Comparison of ENCODE assay signal across 9 mouse cellular contexts in the genomic region with DNA sequence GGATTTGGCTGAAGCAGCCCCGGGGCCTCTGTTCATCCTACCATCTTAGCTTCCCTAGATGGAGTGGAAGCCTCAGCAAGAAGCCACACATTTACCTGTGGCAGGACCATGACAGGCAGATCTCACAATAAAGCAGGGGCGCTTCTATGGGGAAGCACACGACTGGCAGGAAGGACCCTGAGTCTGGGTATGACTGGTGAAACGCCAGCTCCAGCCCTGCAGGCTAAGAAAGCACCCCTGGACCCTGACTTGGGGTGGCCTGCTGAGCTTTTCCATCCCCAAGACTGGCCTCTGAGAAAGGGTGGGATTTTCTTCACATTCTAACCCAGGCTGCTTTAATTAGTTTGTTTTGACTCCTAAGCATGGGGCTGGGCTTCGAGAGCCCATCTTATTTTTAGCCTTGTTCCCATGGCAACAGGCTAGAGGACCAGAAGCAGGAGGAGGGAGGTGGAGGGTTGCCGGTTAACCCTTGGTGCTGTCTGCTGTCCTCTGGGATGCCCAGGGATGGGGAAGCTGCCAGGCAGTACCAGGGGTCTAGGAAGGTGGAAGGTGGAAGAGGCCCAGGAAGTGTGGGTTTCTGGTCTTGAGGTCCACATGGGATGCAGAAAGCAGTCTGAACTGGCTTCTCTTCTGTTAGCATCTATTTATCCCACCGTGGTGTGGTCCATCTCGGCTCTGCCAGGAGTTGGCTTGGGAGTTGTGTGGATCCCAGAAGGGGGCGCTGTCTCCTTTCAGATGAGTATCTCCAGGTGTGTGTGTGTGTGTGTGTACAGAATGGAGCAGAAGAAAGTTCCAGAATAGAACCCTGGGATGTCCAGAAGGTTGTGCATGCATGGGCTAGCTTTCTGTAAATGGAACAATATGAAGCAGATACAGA.
A peak's percentile ranks its signal among the peaks of the same experiment; 100 is the strongest.
DNase-seq lines count a peak whose midpoint lies in the region; ATAC-seq lines count a peak whose summit lies in the region.
"Had no signal": no experiment of that assay in that cellular context is flagged by ENCODE, and none has a peak within 500 bp of the region (broad histone marks: within the 10 kb centered on the region; RNA-seq: fewer than 3 reads in every experiment).

No protein-coding gene starts in this region.

- no peaks in the 10 kb centered on the region for H3K27me3 ChIP-seq in forebrain, embryonic 15.5 days
- H3K27me3 ChIP-seq in hindbrain, embryonic 12.5 days, result no peaks in the 10 kb centered on the region
- 0 out of 2 replicates have a peak, but pooled peaks cover 1% of the 10 kb centered on the region for H3K27me3 ChIP-seq in midbrain, embryonic 12.5 days

- peak; percentile 81 for ATAC-seq in forebrain, embryonic 15.5 days (replicated peaks)
- peak; percentile 75 for ATAC-seq in hindbrain, embryonic 12.5 days (ENCODE audit: low FRiP score)
- ATAC-seq in midbrain, embryonic 12.5 days (ENCODE audit: low FRiP score, low read depth), result peak; percentile 77

- H3K4me1 ChIP-seq in forebrain, embryonic 15.5 days, result peaks cover 14% of the 10 kb centered on the region
- peaks cover 15% of the 10 kb centered on the region for H3K4me1 ChIP-seq in hindbrain, embryonic 12.5 days
- peaks cover 15% of the 10 kb centered on the region for H3K4me1 ChIP-seq in midbrain, embryonic 12.5 days

- DNase-seq in gastrocnemius, adult 18-20 months (ENCODE audit: low spot score), result peak; percentile 54
- DNase-seq in gastrocnemius, postnatal 25 days, result no peak
- DNase-seq in brain, embryonic 18.5 days (ENCODE audit: low read depth, low spot score), result peak; percentile 70
- DNase-seq in left cerebral cortex, adult 11 months (ENCODE audit: low spot score), result peak; percentile 65
- DNase-seq in thymus, postnatal 0 days (ENCODE audit: low spot score), result peak; percentile 43

- no peak overlapping the region for H3K9ac ChIP-seq in forebrain, embryonic 15.5 days (replicated peaks)
- H3K9ac ChIP-seq in hindbrain, embryonic 12.5 days, result peak overlapping the region; percentile 10; the same call in 1 of the 2 replicates
- no peak overlapping the region for H3K9ac ChIP-seq in midbrain, embryonic 12.5 days (replicated peaks)

- H3K36me3 ChIP-seq in forebrain, embryonic 15.5 days, result no peaks in the 10 kb centered on the region
- no peaks in the 10 kb centered on the region for H3K36me3 ChIP-seq in hindbrain, embryonic 12.5 days
- no peaks in the 10 kb centered on the region for H3K36me3 ChIP-seq in midbrain, embryonic 12.5 days

- peak overlapping the region; percentile 59 for H3K27ac ChIP-seq in forebrain, embryonic 15.5 days (replicated peaks)
- H3K27ac ChIP-seq in hindbrain, embryonic 12.5 days, result peak overlapping the region; percentile 30; the same call in 1 of the 2 replicates
- peak overlapping the region; percentile 60 for H3K27ac ChIP-seq in midbrain, embryonic 12.5 days (replicated peaks)
- H3K27ac ChIP-seq: macrophage had no signal

- WGBS in forebrain, embryonic 15.5 days, result 12% methylated on average over 9 of the region's 9 CpGs
- WGBS in hindbrain, embryonic 12.5 days, result 15% methylated on average over 9 of the region's 9 CpGs
- 13% methylated on average over 9 of the region's 9 CpGs for WGBS in midbrain, embryonic 12.5 days

- H3K9me3 ChIP-seq in forebrain, embryonic 15.5 days, result no peaks in the 10 kb centered on the region
- H3K9me3 ChIP-seq in hindbrain, embryonic 12.5 days (replicated peaks), result no peaks in the 10 kb centered on the region
- no peaks in the 10 kb centered on the region for H3K9me3 ChIP-seq in midbrain, embryonic 12.5 days

- no peak overlapping the region for H3K4me2 ChIP-seq in forebrain, embryonic 15.5 days (replicated peaks)
- peak overlapping the region; percentile 24; the same call in 1 of the 2 replicates for H3K4me2 ChIP-seq in hindbrain, embryonic 12.5 days (replicated peaks)
- H3K4me2 ChIP-seq in midbrain, embryonic 12.5 days (replicated peaks), result no peak overlapping the region; the same call in 1 of the 2 replicates

- H3K4me3 ChIP-seq in forebrain, embryonic 15.5 days, result no peak overlapping the region
- no peak overlapping the region for H3K4me3 ChIP-seq in hindbrain, embryonic 12.5 days
- no peak overlapping the region for H3K4me3 ChIP-seq in midbrain, embryonic 12.5 days
